Mouse (Mus musculus): ENCODE results near the gene Cltrn. TPM values are rescaled to one million over a fixed set of nuclear protein-coding genes. Genes with fewer than 3 reads are reported as not detected.
A peak's percentile ranks its signal among the peaks of the same experiment; 100 is the strongest.

Gene Cltrn
- total RNA-seq (2021): not detected
- long read RNA-seq, experiment 1: 0 reads
- long read RNA-seq, experiment 2: 0 reads

DNA sequence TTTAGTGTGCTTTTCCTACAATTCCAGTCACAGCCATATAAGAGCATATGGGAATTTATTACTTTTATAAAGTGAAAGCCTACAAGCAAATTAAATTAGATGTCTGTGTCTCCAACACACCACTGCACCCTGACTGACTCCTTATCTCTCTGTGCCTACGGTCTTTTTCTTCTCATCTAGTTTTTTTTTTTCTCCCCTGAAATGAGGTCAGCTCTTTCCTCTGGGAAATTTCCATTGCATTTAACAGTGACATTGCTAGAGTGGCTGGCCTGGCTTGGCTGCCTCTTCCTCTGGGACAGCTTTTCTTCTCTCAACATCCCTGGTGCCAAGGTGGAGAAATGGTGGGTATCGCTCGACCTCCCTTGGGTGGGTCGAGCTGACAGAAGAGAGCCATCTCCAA is at the start of gene Cltrn:
Gene Cltrn, plus strand, starts transcription at position 249 of the 400 bp plus-strand sequence.
- DNase-seq (ENCODE audit: low spot score in 2 of 2): no peak

DNA sequence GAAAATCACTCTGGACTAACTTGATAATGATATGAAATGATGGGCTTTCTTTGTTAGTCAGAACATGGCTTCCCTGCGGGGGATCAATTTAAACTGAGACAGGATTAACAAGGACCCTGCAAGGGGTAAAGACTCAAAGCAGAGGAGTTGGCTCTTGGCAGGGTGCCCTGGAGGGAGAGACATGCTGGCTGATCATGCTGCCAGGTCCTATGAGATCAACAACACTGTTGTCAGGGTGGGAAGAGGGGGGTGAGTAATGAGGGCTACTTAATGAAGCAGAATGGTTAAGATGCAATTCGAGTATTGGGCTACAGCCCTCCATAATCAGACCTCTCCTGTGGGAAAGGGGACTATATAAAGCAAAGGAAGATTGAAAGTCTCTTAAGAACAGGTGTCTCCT is 49.7 kb upstream of the Cltrn start:
- DNase-seq (ENCODE audit: low spot score in 2 of 2): no peak

DNA sequence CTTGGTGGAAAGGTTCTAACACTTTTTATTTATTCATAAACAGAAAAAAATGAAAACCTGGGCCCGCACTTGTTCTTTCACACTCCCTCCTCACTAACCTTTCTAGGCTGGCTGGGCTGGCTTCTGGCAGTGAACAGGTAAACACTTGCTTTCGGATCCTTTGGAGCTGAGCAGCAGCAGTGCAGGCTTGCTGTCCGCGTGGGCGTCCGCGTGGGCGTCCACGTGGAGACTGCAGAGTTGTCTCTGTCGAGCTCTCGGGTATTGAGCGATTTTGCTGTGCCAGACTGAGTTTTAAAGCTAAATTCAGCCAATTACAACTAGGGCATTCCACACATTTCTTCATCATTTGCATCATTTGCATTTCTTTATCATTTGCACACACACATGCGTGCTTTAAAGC is 46.6 kb upstream of the Cltrn start:
- DNase-seq (ENCODE audit: low spot score in 2 of 2): peak; percentile 5

DNA sequence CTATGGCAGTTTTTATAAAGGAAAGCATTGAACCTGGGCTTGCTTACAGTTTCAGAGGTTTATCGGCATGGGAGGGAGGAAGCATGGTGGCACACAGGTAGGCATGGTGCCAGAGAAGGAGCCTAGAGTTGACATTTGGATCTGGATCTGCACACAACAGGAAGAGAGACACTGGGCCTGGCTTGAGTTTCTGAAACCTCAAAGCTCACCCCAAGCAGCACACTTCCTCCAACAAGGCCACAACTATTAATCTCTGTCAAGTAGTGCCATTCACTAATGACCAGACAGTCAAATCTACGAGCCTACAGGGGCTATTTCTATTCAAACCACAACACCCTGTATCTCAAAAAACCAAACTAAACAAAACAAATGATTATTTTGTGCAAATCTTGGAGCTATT is 41.9 kb upstream of the Cltrn start:
- DNase-seq (ENCODE audit: low spot score in 2 of 2): no peak

DNA sequence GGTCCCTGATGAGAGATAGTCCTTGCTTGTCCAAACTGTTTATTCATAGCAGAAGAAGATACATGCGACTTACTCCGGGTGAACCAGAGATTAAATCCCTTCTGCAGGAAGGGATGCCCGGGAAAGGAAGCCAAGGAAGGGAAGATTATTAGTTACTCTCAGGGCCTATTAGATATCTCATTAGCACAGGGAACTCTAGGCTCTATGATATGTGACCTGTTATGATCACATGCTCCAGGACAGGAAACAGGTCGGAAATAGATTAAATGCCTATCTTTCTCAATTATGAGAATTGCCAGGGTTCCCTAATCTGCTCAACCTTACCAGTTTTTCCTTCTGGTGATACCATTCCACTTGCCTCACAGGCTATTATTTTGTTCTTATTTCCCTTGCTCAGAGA is 32.9 kb upstream of the Cltrn start:
- no peak for DNase-seq (ENCODE audit: low spot score in 2 of 2)

DNA sequence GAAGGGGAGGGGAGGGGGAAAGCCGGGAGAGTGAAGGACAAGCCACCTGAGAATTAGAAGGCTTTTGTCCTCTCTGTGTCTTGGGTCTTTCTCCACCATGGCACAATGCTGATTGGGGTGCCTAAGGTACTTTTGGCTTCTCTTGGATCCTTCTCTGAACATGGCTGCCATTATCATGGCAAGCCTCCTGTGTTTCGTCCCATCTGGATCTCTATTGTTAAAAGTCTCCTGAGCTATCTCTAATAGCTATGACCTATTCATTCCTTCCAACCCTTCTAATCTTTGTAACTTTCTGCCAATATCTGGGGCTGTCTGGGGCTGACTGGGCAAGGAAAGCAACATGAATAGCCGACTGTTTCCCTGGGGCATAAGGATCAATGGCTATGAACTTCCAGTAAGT is 30.1 kb upstream of the Cltrn start:
- DNase-seq (ENCODE audit: low spot score in 2 of 2): no peak

DNA sequence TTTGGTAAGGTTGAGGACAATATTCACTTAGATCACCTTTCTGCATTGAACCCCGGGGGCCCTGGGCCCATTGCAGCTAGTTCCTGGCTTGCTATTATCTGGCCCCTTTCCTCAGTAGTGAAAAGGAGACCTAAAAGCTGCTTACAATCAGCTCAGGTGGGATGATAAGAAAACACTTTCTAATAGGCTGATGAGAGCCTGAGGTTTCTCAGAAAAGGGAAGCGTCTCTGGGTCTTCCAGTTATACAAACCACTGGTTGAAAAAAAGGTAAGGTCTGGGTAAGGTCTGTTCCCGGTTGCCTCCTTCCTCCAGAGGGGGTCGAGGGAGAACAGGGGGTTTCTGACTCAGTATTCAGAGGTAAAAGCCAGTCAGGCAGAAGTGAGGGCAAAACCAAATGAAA is 29.6 kb upstream of the Cltrn start:
- no peak for DNase-seq (ENCODE audit: low spot score in 2 of 2)

DNA sequence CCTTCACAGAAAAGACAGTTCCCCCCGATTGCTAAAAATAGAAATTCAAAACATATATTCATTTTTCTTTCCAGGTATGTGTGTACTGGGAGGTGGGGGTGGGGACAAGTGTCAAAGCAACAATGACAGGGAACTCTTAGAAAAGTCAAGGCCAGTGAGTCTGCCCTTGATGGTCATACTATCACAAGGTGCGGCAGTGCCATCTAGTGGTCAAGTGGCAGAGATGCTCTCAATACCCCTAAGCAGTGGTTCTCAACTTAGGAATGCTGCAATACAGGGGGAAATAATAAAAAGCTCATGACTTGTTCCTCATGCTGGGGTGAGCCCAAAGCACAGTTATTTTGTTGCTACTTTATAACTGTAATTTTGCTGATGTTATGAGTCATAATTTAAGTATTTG is 22.4 kb upstream of the Cltrn start:
- peak; percentile 21 to 67 for DNase-seq (ENCODE audit: low spot score in 2 of 2)

DNA sequence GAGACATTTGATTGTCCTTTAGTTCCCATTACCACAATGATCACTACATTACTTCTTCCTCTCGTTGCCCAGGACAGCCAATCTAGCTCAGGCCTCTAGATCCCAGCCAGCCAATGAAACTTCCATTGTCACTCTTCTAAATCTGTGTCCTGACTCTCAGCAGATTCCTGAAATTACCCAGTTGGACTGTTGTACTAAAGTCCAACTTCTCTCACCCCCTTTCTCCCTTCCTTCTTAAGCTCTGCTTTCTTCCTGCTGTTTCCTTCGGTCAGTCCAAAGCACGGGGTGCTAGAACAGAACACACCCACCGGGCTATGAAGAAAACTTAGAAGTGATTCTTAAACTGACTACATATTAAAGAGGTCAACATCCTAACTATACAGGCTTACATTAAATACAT is 19.7 kb upstream of the Cltrn start:
- DNase-seq (ENCODE audit: low spot score in 2 of 2): no peak

DNA sequence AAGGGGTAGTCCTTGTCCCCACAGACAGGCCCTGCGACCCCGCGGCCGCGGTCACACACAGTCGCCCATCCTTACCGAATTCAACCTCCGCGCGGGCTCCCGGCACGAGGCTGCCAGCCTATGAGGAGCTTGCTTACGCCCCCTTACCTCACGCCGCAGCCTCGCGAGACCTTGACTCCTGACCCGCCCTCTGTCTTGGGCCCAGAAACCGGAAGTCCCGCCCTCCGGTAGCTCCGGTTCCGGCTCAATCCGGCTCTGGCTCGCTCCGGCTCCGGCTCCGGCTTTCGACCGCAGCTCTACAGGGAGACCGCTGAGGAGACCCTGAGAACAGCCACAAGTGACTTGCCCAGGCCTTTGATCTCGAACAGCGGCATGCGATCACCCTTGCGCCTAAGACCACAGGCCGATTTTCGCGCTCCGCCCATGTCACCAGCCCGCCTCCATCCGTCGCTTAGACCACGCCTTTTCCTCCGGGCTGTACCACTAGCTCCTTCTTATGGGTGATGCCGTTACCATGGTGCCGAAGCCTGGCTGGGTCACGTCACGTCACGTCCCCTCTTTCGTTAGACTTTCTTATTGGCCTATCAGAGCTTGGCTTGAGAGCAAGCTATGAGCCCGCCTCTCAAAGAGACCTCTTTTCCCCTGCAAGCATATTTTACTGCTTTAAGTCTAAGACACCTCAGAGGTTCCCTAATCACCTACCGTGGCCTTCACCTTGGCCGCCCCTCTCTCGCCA is 12.4 kb upstream of the Cltrn start, which contains the start of gene Siah1b:
Gene Siah1b, minus strand, starts transcription at position 454 of the 736 bp plus-strand sequence.
- peak; percentile 92 to 93 for DNase-seq (ENCODE audit: low spot score in 2 of 2)

DNA sequence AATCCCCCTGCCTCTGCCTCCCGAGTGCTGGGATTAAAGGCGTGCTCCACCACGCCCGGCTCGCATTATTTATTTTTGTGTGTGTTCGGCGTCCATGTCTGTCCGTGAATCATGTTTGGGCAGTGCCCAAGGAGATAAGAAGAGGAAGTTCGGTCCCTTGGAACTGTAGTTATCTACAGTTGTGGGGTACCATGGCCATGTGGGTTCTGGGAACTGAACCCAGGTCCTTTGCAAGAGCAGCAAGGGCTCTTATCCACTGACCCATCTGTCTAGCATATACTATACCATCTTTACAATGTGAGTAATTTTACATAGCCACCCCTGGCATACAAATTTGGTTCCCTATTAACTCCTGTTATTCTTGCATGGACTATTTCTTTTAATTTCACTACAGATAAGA is 6.6 kb upstream of the Cltrn start:
- no peak for DNase-seq (ENCODE audit: low spot score in 2 of 2)

DNA sequence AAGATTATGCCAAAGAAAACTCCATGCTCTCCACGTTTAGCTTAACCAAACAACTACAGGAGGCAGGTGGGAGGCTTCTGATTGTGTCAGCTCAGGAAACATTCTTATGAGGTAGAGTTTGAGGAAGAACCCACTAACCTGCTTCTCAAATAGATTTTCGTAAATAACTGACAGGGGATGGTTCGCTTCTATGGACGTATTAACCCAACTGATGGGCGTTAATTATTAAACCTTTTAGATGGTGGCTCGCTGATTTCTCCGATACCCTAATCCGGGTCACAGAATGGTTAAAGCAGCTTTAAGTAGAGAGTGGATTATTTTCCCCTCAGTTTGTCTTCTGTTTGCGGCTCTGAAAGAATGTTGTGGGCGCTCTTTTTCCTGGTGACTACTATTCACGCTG is 1.3 kb downstream of the Cltrn start:
- DNase-seq (ENCODE audit: low spot score in 2 of 2): no peak

DNA sequence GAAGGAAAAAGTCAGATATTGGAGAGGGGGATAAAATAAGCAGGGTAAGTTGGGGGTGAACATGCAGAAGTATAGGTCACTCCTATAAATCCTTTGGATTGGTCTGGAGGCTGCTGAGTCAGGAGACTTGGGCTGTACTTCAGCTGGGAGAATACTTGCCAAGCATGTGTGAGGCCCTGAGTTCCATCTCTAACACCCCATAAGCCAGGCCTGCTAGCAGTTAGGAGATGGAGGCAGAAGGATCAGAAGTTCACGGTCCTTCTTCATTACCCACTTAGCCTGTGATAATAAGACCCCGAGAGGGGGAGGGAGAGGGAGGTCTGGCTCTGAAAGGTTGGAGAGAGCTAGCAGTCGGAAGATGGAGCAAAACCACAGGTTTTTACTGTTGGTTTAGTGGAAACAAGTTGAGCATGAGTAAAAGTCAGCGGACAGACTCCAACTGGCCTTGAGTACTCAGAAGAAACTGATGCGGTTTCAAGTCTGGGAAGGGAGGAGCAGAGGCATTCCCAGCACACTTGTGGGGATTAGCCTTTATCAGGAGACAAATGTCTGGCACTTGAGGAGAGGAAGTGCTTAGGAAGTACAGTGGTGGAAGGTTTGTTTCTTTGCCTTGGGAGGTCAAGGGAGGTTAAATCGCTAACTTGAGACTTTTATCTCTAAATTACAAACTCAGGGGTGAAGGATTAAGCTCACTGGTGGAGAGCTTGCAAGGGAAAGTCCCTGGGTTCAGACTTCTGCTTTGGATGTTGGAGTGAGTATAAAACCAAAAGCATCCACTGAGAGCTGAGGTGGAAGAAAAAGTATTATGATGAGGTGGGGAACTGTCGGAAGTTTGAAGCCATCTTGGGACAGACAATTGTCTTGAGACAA is 3.9 kb downstream of the Cltrn start:
- no peak for DNase-seq (ENCODE audit: low spot score in 2 of 2)

DNA sequence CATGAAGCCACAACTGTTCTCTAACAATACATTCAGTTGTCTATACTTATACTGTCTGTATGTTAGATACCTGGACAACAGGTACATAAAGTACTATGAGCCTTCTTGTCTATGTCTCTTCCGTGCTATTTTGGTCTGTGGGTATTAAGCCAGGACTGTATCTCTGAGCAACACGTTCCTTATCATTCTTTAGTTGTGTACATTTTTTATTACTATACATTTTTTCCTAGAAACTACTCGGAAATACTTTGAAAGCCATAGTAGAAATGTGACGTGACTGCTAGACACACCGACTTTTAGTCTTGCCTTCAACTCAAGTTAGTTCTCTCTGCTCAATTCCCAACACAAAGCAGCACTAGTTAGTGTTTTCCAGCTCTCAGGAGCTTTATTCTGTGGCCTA is 4.8 kb downstream of the Cltrn start:
- no peak for DNase-seq (ENCODE audit: low spot score in 2 of 2)

DNA sequence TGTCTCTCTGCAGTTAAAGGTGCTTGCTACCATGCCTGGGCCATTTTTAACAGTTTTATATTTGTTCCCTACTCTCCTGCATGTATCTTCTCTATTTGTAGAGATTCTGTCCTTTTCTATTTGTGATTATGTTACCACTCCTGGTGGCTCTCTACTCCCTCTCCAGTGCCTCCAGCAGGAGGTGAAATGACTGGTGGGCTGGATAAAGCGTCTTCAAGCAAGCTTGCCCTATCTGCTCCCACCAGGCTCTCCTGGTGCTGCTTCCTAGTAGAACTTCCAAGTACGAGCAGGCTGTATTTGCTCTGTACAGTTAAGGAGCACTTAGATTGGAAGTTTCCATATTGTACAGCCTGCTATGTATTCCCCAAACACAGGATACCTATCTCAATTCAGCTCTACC is 7.2 kb downstream of the Cltrn start:
- no peak for DNase-seq (ENCODE audit: low spot score in 2 of 2)

DNA sequence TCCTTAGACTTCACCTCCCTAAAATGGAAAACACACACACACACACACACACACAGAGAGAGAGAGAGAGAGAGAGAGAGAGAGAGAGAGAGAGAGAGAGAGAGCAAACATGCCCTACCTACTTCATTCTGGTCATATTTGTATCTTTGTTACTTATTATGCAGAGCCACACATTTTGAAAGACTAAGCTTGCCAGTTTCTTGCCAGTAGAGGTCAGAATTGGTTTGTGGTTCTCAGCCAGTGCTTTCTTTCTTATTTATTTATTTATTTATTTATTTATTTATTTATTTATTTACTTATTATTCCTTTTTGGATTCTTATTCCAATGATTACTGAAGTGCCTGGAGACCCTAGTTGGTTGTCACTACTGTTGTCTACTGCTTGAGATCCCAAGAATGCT is 12.9 kb downstream of the Cltrn start:
- DNase-seq (ENCODE audit: low spot score in 2 of 2): no peak

DNA sequence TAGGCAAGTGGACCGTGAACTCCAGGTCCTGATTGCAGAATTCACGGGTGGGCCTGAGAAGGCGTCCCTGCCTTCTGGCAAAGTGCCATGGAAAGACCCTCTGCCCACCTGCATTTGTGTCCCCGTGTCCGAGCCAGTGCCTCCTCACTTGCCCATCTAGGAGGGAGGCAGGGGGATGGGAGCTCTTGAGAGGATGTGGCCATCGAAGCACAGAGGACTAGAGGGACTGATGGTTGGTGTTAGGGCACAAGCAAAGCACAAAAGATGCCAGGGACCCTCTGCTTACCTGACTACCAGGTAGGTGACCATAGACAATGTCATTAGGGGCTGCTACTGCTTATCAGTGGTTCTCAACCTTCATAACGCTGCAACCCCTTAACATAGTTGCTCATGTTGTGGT is 13.6 kb downstream of the Cltrn start:
- no peak for DNase-seq (ENCODE audit: low spot score in 2 of 2)

DNA sequence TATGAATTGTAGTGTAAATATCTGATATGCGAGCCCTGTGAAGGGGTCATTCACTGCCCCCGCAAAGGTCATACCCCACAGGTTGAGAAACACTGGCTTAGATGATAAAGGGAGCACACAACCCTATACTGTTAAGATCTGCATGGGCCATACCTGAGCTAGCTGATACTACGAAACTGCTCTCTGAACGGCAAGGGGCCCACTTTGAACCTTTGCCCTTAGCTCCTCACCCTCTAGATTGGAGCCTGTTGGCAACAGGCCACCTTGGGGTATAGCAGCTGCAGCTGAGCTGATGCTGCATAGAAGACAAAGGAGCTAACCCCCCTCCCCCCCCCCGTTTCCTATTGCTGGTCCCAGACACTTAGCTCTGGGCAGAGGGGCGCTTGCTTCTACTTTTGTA is 14.0 kb downstream of the Cltrn start:
- no peak for DNase-seq (ENCODE audit: low spot score in 2 of 2)

DNA sequence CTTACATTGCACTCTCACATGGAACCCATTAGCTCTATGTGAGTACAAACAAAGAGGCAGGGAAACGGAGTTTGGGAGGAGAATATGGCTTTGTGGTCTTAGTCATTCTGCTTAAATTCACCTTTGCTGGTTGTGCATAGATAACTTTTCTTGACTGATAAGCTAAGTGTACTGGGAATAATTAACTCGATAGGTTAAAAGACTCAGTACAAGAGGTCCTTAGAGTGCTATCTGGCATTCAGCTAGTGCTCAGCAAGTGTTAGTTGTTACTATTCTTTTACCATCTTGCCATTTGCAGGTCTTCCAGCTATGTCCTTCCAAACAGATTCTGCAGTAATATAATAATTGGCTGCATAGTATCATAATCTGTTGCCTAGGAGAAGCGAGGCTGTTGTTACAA is 22.5 kb downstream of the Cltrn start:
- DNase-seq (ENCODE audit: low spot score in 2 of 2): peak in 1 of 2 experiments; percentile 4

DNA sequence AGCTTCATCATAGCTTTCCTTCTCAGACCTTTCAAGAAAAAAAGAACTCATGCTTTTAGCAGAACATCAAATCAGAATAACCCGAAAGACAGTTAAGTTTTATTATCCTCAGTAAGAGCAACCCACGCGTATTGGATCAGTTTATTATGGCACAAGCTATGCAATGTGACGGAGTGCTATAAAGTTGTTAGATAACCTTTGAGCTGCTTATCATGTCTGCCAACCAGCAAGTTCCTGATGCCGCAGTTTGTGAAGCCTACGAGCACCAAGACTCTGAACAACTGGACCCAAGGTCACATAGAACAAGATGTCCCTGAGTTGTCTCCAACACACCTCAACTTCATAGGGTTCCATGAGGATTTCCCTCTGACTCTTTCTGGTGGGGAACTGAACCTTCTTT is 25.1 kb downstream of the Cltrn start:
- no peak for DNase-seq (ENCODE audit: low spot score in 2 of 2)

DNA sequence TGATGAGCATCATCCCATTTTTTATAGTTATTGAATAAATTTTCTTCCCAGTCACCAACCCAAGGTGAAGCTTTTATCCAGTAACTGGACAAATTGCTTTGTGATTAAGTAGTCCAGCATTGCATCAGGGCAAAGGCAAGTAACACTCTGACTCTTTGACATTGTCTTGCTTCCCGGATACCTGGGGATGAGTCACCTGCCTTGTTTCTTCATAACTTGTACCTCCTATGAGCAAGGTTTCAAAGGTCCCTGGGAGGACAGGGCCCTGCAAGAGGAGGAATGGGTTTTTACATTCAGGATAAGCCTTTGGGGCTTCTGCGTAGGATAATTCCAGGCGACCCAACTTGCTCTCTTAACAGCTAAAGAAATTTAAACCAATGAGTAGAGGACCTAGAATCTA is 35.3 kb downstream of the Cltrn start:
- no peak for DNase-seq (ENCODE audit: low spot score in 2 of 2)

DNA sequence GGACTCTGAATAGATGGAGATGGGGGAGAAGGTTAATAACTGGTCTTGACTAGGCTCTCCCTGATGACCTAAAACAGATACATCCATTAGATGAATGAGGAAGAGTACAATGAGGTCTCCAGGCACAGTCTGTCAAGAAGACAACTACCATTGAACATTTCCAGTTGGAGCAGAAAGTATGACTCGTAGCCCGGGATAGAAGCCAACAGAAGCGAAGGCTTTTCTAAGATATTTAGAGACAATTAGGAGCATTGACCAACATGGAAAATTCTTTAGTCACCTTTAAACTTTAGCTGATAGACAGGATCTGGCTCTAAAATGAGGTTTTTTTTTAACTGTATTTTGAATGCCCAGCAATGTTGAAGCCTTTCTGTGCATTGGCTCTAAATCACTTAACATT is 44.9 kb downstream of the Cltrn start:
- no peak for DNase-seq (ENCODE audit: low spot score in 2 of 2)
